Mouse (Mus musculus): Measurements from ENCODE around the gene Lrit3.
A peak's percentile ranks its signal among the peaks of the same experiment; 100 is the strongest.

Gene Lrit3

DNA sequence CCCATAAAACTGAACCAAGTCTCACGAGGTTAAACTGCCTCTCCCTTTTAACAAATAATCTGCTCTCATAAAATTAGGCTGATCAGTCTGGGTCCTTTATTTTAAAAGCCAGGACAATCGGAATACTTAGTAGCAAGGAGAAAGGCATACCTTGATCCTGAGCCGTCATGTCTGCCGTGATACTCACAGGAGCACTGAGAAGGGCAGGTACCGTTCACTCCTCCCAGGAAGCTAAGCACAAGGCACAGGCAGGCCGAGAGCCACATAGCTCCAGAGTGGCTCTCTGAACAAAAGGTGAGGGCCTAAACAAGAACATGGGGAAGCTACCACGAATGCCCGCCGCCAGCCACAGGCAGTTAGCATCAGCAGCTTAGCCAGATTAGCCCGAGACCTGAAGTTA is at the start of gene Lrit3:
Lrit3 (minus strand) TSS at position 266 of the 400 bp plus-strand sequence.
- no peak for DNase-seq (ENCODE audit: low spot score)

DNA sequence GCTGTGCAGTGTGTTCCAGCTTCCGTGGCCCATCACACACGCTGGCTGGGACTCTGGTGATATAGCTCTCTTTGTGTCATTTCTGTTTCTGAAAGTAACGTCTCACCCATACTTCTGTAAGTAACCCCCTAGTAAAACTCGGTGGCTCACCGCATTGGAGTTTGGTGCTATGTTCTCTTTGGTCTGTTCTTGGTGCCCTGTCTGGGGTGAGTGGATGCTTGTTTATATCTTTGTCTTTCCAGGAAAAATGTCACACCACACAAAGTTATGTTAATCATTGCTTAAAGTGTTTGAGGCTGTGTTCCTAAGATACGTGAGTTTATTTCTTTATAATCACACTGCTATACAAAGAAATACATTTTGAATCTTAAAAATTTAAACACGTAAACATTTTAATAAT is 43.0 kb upstream of the Lrit3 start:
- no peak for DNase-seq (ENCODE audit: low spot score)

DNA sequence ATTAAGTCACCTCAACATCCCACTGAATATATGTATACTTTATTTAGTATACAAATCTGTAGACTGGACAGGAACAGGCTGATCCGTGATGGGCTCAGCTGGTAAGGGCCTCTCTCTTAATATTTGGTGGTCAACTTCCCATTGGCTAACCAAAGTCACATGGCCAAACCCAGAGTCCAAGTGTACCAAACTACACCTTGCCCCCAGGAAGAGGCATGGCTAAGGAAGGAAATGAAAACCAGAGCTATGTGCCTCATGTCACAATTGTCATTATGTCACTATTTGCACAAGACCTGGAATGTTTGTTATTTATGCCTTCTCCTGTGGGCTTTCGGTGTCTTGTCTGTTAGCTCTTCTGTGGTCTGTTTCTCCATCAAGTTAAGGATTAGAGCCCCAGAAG is 42.0 kb upstream of the Lrit3 start:
- DNase-seq (ENCODE audit: low spot score), result no peak

DNA sequence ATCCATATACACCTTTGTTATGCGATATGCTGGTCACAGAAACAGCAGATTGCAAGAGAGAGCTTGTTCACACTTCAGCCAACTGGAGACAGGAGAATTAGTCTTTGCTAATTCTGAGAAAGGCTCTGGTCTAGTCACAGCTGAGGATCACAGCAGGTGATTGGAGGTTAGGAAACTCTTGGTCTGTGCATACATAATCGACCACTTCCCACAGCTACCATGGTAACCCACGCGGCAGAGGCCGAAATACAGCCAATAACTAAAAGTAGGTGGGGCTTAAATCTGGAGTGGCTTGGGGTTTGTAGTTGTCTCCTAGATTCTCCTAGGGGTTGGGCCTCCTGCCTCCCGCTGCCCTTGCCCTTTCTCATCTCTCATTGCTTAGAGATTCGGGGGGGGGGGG is 34.2 kb upstream of the Lrit3 start:
- DNase-seq (ENCODE audit: low spot score), result no peak

DNA sequence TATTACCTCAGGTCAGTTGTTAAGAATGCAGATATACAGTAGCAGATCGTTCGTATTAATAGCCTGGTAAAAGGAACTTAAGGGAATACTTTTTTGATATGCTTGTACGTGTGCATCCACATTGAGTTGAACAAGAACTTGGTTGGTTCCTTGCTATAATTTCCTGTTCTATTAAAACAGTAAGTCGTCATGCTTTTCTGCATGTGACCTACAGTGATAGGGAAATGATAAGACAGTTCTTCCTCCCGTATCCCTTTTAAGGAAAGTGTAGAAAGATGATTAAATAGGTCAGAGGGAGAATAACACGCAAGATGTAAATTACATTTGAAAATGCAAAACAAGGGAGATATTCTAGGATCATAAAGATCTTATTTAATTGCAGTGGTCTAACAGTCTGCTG is 33.1 kb upstream of the Lrit3 start:
- DNase-seq (ENCODE audit: low spot score), result no peak

DNA sequence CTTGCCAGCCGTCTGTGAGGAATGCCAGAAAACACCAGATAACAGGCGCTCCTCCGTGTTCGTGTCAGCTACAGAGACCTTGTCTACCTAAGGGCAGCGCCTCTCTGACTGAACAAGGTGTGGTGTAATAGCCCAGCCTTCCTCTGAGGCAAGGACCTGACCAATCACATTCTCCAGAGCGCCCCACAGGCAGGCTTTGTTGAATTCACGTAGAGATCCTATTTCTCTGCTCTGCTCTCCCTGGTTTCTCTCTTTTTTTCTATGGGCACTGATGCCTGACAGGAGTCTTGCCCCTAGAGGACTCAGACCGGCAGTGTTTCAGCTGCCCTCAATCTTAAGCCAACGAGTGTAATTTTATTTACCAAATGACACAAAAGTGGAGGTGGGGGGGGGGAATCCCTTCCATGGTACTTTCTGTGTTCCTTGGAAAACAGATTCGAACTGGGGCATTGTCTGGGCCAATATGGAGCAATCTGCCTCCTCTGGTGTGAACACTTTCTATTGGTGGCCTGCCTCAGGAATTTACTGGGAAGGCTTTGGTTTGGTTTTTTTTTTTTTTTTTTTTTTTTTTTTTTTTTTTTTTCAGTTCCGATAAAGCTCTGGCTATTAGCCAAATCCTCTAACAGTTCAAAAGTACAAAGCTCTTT is 32.3 kb upstream of the Lrit3 start:
- DNase-seq (ENCODE audit: low spot score), result peak; percentile 46

DNA sequence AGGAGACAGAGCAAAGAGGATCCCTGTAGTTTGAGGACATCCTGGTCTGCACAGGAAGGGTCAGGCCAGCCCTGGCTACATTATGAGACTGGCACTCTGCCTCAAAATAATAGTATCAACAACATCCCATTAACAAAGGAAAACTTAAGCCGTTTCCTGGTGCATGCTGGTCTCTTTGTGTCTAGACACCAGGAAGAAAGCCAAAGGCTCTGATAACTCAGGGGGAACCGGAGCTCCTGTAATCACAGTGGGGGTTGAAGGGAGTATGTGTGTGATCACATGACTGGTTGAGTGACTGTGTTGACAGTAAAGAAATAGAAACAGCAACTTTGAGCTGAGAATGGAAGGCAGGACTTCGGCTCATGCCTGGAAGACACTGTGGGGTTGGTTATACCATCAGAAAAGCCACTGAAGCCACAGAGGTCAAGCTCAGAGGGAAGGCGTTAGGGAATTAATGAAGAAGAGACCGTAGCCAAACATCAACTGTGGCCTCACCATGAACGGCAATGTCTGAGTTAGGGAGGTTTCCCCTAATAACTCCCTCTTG is 31.6 kb upstream of the Lrit3 start, which contains the start of gene Cfi:
Cfi (plus strand) TSS at position 497 of the 547 bp plus-strand sequence.
- peak; percentile 36 for DNase-seq (ENCODE audit: low spot score)

DNA sequence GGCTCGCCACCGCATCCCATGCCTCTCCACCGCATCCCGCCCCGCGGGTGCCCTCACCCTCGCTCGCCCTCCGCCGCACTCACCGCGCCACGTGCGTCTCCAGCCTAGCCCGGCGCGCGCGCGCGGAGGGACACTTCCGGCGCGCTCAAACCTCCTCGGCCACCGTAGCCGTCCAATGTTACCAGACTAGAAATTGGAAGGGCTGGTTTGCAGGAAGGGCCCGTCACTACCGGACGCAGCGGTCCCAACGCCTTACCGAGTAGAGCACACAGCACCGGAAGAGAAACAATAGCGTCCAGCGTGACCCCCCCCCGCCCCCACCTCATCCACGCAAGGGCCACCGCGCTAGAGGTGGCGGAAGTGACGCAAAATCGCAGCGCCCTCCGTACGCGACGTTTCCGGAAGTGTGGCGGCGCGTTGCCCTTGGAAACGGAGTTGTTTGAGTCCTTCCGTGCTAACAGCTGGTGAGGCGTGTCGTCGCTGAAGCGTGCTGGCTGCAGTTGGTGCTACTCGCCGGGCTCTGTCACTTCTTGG is 27.3 kb upstream of the Lrit3 start, which contains the start of gene Gar1:
Gar1 (minus strand) TSS at position 362 of the 534 bp plus-strand sequence.
- DNase-seq (ENCODE audit: low spot score), result peak; percentile 96

DNA sequence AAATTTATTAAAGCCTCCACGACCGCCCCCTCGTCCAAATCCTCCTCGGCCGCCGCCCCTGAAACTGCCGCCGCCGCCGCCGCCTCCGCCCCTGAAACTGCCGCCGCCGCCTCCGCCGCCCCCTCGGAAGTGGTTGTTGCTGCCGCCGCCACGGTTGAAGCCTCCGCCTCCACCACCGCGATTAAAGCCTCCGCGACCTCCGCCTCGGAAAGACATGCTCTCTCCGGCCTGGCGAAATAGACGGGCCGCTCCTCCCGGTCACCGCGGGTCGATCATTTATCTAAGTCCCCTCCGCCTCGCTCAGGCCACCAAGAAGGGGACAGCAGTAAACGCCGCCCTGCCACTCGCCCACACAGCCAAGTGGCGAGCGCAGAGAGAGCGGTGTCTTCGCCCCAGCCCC is 26.8 kb upstream of the Lrit3 start:
- peak; percentile 9 for DNase-seq (ENCODE audit: low spot score)

DNA sequence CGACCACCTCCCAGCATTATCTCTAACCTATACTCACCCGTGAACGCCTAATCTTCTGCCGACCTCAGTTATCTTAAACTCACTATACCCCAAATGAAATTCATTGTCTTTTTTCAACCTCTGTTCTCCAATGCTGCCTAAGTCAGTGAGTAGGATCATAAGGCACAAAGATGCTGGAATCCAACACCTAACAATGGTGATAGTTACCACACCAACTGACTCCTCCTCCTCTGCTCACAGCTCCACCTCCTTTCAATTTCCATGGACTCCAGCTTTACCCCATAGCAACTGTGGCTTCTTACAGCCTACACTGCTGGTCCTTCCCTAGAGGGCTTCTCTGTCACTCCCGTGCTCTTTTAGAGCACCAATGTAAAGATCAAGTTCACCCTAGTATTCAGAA is 23.9 kb upstream of the Lrit3 start:
- DNase-seq (ENCODE audit: low spot score), result no peak

DNA sequence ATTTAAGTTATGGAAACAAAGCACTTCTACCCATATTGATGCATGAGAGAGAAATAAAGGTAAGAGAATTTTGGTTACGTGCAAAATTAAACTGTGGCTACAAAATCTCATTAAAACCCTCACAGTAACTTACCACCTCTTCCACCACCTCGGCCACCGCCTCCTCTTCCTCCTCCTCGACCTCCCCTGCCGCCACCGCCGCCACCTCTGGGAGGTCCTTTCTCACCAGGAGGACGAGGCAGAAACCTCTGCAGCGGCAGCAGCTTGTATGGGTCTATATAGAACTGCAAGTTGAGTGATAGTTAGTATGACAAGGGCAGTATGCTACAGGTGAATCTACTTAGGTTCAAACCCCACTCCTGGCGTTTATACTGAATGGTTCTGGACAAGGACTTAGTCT is 22.9 kb upstream of the Lrit3 start:
- DNase-seq (ENCODE audit: low spot score), result no peak

DNA sequence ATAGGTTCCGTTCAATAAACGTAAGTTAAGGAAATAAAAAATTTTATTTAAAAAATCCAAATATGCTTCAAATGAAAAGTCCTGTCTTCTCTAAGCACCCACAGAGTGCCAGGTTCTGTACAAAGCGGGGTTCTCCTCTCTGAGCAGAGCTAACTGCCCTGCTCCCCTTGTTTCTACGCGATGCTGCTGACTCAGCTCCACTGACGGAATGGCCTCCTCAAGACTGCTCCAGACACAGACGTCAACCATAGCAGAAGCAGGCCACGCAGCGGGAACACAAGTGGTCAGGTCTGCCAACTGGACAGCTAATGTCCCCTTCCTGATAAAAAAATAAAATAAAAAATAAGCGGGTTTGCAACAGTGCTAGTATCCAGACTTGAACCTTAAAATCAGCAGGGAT is 21.1 kb upstream of the Lrit3 start:
- no peak for DNase-seq (ENCODE audit: low spot score)

DNA sequence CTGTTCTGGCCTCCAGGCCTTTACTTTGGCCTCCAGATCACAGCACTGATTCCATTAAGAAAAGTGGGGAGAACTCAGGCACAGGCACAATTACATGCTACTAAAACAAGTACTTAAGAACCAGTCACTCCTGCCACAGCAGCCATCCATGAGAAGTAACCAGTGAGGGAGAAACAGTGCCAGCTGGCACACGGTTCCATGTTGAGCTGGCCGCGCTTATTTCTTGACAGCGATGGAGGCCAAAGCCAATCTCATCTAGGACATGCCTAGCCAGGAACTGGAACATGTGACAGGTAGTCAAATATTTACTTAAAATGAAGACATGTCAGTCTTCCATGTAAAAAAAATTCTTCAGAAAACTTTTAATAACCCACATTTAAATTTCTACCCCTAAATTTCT is 20.3 kb upstream of the Lrit3 start:
- no peak for DNase-seq (ENCODE audit: low spot score)

DNA sequence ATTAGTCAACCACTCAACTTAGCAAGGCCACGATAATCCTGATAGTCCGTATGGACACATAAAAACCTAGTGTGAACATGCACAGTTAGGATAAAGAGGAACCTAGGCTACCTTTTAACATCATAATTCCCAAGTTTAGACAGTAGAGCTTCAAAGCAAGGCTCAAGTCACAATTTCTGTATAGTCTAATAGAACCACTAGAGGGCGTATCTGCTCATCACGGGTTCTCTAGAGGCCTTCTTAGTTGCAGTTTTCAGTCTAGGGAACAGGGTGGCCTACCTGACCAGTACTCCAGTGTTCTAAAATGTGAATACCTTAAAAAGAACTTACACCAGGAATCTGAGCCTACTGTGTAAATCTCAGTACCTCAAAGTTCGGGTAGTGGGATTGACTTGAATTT is 19.5 kb upstream of the Lrit3 start:
- DNase-seq (ENCODE audit: low spot score), result no peak

DNA sequence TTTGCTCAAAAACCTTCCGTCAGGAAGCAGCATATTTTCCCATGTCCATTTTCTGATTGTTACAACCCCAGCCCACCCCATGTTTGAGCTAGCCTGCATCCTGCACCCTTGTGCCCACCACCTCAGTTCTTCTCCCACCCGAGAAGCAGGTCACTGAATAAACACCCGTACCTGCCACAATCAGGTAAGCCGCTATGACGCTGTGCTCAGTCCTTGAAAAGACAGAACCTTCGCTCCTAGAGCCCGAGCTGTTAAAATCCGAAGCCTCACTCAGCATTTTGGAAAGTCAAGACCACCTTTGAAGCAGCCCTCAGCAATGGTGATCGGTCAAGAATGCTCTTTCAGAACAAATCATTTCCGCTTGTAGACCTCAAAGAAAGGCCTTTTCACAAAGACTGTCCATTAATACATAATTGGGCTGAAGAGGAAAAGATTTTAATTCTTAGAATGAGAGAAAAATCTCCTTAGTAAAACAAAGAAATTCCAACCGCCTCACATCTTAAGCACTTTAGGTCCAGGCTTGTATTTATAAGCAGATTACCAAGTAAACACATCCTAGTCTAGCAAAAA is 18.5 kb upstream of the Lrit3 start, which contains the start of gene Rrh:
Rrh (minus strand) TSS at position 382 of the 570 bp plus-strand sequence.
- DNase-seq (ENCODE audit: low spot score), result no peak

DNA sequence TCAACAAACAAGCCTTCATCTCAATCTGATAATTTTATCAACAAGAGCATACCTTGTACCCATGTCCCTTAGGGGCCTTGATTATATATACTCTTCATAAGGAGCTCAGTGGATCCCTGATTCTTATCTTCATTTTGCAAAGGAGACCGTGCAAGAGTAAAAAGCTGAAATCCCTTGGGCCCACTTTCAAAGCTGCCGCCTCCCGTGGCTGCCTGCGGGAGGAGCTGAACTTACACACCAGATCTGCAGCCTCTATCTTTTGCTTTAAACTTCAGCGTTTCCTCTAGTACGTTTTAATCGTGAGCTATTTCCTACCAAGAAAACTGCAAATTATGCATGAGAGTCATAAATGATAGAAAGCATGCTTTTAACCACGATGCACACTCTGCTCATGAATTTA is 17.9 kb upstream of the Lrit3 start:
- no peak for DNase-seq (ENCODE audit: low spot score)

DNA sequence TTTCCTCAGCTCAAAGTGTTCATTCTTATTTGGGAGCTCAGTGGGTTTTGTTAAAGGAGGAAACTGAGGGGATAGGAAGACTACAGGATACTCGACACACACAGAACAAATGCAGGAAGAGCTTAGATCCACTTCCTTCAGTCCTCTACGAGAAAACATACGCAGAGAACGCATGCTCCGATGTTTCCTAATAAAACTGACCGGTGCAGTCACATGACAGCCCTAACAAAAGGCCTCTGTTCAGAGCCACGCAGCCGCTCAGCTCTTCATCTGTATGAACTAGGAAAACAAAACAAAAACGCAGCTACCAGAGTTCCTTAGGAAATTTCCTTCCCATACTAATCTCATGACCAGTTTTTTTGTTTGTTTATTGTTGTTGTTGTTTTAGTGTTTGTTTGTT is 17.0 kb upstream of the Lrit3 start:
- DNase-seq (ENCODE audit: low spot score), result no peak

DNA sequence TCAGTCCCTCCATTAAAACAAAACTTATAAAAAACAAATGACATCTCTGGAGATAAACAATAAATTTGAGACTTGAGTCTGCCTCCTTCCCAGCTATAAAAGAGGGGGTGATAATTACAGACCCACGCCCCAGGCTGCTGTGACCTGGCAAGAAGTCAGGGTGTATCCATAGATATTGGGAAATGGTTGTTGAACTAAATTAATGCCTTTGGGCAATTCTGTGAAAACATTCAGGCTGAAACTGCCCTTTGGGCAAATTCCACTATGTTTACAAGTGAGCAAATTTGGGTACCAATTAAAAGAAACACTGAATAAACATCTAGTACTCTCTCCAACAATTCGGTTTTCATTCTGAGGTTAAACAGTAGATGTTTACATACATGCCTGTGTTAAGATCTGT is 4.8 kb downstream of the Lrit3 start:
- no peak for DNase-seq (ENCODE audit: low spot score)

DNA sequence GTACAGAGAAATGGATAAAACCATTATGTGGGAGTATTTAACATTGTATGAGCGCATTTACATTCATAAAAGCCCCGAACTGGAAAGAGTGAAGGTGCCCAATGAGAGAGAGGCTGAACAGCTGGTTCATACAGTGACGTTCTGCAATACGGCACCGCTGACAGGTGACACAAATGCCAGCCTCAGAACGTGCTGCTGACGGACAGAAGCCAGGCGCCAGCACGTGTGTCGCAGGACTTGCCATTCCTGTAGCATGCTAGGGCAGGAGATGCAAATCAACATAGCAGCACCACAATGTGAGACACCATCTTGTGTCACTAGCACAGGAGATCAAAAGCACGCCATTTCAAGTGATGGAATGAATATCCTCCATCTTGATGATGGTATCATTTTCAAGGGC is 5.3 kb downstream of the Lrit3 start:
- DNase-seq (ENCODE audit: low spot score), result no peak

DNA sequence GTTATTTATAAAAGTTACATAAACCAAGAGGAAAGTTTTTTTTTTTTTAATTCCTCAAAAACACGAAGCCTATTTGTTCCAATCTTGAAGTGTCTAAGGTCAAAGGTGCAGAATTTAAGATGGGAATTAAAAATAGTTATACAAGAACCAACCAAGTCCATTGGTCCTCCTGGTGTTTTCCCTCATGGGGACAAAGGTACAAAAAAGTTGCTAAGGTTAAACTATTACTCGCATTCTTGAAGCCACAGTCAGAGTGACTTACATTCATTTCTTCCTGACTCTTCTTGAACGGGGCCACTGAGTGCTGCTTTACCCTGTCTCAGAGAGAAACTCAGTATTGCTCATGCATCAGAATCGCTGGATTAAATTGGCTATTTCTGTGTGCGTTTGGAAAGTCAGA is 6.5 kb downstream of the Lrit3 start:
- no peak for DNase-seq (ENCODE audit: low spot score)

DNA sequence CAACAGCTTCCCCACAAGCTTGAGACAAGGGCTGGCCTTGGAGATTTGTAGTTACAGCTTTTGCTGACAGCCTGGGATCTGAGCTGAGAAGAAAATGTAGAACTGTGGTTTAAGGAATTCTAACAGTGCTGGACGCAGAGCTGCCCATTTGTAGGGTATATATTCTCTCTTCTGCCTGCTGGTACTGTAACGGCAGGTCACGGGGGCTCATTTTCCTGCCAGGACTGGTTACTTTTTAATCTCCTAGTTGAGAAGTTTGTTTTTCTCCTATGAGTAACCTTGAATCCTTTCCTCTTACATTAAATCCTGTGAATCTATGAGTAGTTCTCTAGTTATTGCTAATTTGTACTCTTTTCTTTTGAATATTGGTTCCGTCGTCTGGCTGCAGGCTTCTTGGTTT is 10.0 kb downstream of the Lrit3 start:
- DNase-seq (ENCODE audit: low spot score), result no peak

DNA sequence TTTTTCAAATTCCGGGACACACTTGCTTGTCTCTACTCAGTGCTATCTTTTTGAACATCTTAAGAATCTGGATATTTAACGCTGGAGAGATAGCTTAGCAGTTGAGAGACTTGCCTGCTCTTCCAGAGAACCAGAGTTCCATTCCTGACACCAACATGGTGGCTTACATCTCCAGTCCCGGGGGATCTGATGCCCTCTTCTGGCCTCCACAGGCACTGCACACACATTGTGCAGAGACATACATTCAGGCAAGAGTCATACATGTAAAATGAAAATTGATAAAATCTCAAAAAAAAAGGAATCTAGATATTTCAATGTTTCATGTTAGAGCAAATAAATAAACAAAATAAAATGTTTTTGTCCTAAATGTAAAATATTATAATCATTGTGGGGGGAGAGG is 21.1 kb downstream of the Lrit3 start:
- no peak for DNase-seq (ENCODE audit: low spot score)

DNA sequence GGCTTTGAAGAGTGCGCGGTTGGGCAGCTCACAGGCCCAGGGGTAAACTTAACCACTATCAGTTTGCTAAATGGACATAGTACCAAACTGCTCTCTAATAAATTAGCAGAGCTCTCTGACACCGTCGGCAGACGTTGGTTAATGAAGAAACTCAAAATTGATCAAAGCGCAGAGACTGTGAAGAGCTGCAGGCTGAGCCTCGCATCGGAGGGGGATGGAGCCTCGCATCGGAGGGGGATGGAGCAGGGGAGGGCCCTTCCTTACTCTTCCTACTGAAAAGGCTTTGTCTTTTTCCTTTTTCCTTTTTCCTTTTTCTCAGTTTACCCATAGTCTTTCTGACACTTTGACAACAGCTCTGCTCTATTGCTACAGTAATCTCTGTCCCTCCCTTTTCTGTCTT is 22.4 kb downstream of the Lrit3 start:
- no peak for DNase-seq (ENCODE audit: low spot score)

DNA sequence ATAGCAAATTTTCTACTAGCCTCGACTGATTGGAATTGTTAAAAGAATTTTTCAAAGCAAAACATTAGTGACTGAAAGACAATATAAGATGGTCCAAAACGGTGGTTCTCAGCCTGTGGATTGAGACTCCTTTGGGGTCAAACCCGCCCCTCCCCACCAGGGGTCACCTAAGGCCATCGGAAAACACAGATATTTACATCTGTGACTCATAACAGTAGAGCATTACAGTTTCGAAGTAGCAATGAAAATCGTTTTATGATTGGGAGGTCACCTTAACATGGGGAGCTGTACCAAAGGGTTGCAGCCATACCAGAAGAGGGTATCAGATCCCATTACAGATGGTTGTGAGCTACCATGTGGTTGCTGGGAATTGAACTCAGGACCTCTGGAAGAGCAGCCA is 32.6 kb downstream of the Lrit3 start:
- DNase-seq (ENCODE audit: low spot score), result no peak

All from lung, postnatal 25 days (tissue).